Mouse (Mus musculus) bone marrow, adult 2 months (tissue): ENCODE results near the gene 4933428M09Rik. TPM values are rescaled to one million over a fixed set of nuclear protein-coding genes. Genes with fewer than 3 reads are reported as not detected.

Source experiments
- H3K27ac ChIP-seq: fragments of 200-500 bp; 2 replicates; pipeline ENCODE4 v1.5.1; 2012; ENCODE audit warnings: low read depth, mild to moderate bottlenecking, control low read depth, inconsistent platforms, low read length; ENCODE audit not compliant: control insufficient read depth, poor library complexity, insufficient read depth
- H3K4me1 ChIP-seq: fragments of 200-500 bp; 2 replicates; pipeline ENCODE4 v1.6.1; 2011; ENCODE audit warnings: low read length; ENCODE audit not compliant: control insufficient read depth, insufficient read depth
- H3K4me3 ChIP-seq: fragments of 200-500 bp; replicated peaks from 2 replicates; pipeline ENCODE3; 2011; ENCODE audit warnings: mild to moderate bottlenecking, low read depth, low read length, control low read depth; ENCODE audit not compliant: control insufficient read depth
- CTCF ChIP-seq: fragments of 200-500 bp; IDR thresholded peaks from 2 replicates; pipeline ENCODE4 v1.5.1; 2011; ENCODE audit warnings: low read length, control low read depth; ENCODE audit not compliant: control insufficient read depth, insufficient read depth
- POLR2A ChIP-seq: fragments of 200-500 bp; IDR thresholded peaks from 2 replicates; pipeline ENCODE4 v1.6.1; 2011; ENCODE audit warnings: low read depth, mild to moderate bottlenecking, control low read depth, low read length, borderline replicate concordance; ENCODE audit not compliant: control insufficient read depth
- WGBS: fragments of 180-500 bp; shearing (Covaris S2); methylation state at CpG from one replicate; pipeline ENCODE4 v1.1.7; 2018; 5-methylcytosine and 5-hydroxymethylcytosine counted together
- polyA plus RNA-seq: library from polyadenylated mRNA; stranded (reverse); fragments of >200 nt; gene quantifications from 2 replicates; pipeline ENCODE4 v1.2.4, GENCODE M21; 2011; ENCODE audit warnings: low replicate concordance; ENCODE audit not compliant: missing spikeins, insufficient read depth, insufficient read length

The 4933428M09Rik gene
- polyA plus RNA-seq, 1 experiment: not detected

DNA sequence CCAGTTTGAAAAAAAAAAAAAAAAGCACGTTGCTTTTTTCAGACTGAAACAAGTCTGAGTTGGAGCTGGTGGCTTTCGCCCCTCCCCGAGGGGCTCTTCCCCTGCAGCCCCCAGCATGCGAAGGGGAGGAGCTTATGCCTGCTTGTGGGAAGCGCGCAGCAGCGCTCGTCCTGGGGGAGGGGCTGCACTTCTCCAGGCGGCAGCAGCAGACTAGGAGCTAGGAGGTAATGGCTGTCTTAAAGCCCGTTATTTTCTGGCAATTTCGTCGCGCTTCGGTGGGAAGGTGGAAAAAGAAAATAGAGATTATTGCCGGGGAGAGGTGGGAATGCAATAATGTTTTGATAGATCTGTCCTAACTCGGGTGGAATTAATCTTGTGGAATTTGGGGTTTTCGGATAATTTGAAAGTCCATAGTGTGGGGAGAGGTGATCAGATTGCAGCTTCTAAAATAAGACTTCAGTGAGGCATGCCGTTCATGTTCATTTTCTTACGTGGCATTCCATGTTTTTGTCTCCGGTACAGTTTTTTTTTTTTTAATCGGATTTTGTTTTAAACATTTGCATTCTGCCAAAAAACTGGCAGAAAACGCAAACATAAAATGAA is 38.1 kb downstream of the 4933428M09Rik start:
- Histone ChIP-seq H3K4me3 (no peak overlapping the region), H3K4me1 (no peaks in the 10 kb centered on the region), H3K27ac (no peak overlapping the region)
- TF ChIP-seq POLR2A (no peak), CTCF (no peak)
- 14% methylated on average over 22 of the region's 22 CpGs for WGBS

DNA sequence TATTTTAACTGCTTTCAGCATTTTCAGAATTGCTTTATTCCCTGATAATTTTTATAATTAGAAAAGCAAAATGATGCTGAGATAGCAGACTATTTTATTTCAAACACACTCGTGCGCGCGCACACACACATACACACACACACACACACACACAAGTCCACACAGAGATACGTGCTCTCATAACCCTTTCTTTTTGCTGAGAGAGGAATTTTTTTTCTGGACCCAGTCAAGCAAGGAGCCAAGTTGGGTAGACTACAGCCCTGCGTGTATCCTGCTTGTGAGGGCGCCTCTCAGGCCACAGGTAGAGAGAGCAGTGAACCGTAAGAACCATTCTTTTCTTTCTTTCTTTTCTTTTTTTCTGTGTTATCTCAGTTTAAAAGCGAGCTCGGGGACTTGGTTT is 38.7 kb downstream of the 4933428M09Rik start:
- 67% methylated on average over 10 of the region's 10 CpGs for WGBS
- Histone ChIP-seq H3K4me3 (no peak overlapping the region), H3K27ac (no peak overlapping the region), H3K4me1 (no peaks in the 10 kb centered on the region)
- TF ChIP-seq POLR2A (no peak), CTCF (no peak)

GRCm38 (mm10) chrX:139219017-139219416 is 40.0 kb downstream of the 4933428M09Rik start:
- H3K4me1 ChIP-seq: no peaks in the 10 kb centered on the region
- no peak overlapping the region for H3K27ac ChIP-seq
- WGBS: 22% methylated on average over 2 of the region's 2 CpGs
- no peak overlapping the region for H3K4me3 ChIP-seq
- TF ChIP-seq POLR2A (no peak), CTCF (no peak)

DNA sequence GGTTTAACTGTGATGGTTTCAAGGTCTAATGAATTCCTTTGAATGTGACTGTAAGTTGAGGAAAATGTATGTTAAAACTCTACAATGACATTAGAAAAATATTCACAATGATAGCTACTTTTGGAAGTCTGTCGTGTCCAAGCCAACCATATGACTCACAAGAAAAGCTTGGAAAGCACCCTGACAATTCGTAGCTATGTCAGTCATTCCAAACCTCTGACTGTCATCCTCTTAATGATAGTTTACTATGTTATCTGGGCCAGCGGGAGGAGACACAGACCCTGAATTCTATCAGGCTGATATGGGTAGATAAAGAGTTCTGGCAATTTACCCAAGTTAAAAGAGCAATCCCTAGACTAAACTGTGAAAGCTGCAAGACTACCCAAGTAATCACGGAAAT is 41.8 kb downstream of the 4933428M09Rik start:
- 65% methylated on average over 4 of the region's 4 CpGs for WGBS
- Histone ChIP-seq H3K4me1 (no peaks in the 10 kb centered on the region), H3K27ac (no peak overlapping the region), H3K4me3 (no peak overlapping the region)
- no peak for TF ChIP-seq CTCF
- no peak for TF ChIP-seq POLR2A

- Histone ChIP-seq H3K4me3 (no peak overlapping the region), H3K27ac (no peak overlapping the region), H3K4me1 (no peaks in the 10 kb centered on the region)
- WGBS: 55% methylated on average over 3 of the region's 3 CpGs
- TF ChIP-seq POLR2A (no peak), CTCF (no peak)
Measured at GRCm38 (mm10) chrX:139221893-139222292, 42.9 kb downstream of the 4933428M09Rik start.

Other genes with a start within 250 kb of the 4933428M09Rik start
- gene Serpina7, start 94.0 kb upstream of the 4933428M09Rik start, polyA plus RNA-seq: not detected in 2 replicates
- not detected in 2 replicates for gene 4930513O06Rik, start 93.0 kb upstream of the 4933428M09Rik start, polyA plus RNA-seq
- 0.23 and 1.7 TPM in 2 replicates for gene Mum1l1, start 30.8 kb downstream of the 4933428M09Rik start, polyA plus RNA-seq
- 22.9 TPM in 1 of 2 replicates, not detected in the other for gene Trap1a, start 154.5 kb downstream of the 4933428M09Rik start, polyA plus RNA-seq